24 mouse cellular contexts compared by ENCODE assay signal in genomic region chr12:29877977-29878376, GRCm38 (mm10). TPM values are rescaled to one million over a fixed set of nuclear protein-coding genes. Genes with fewer than 3 reads are reported as not detected.
DNase-seq lines count a peak whose midpoint lies in the region; ATAC-seq and TF ChIP-seq lines count a peak whose summit lies in the region.
"Had no signal": no experiment of that assay in that cellular context is flagged by ENCODE, and none has a peak within 500 bp of the region (broad histone marks: within the 10 kb centered on the region; RNA-seq: fewer than 3 reads in every experiment).

No protein-coding gene starts in this region.

- H3K27me3 ChIP-seq in lung, postnatal 0 days (replicated peaks; ENCODE audit: insufficient read depth, low read length), result no peaks in the 10 kb centered on the region
- H3K27me3 ChIP-seq: hindbrain, embryonic 13.5 days; limb, embryonic 12.5 days; liver, embryonic 15.5 days had no signal

- no peak for ATAC-seq in lung, postnatal 0 days
- ATAC-seq: forebrain, embryonic 16.5 days; intestine, postnatal 0 days; midbrain, embryonic 16.5 days; Patski had no signal

- H3K36me3 ChIP-seq in lung, postnatal 0 days (ENCODE audit: insufficient read depth, low read length), result no peaks in the 10 kb centered on the region
- H3K36me3 ChIP-seq: heart, embryonic 10.5 days; limb, embryonic 12.5 days; liver, embryonic 15.5 days; midbrain, embryonic 10.5 days had no signal

- no peak overlapping the region for H3K4me3 ChIP-seq in lung, postnatal 0 days (ENCODE audit: low read depth, low read length)
- H3K4me3 ChIP-seq: erythroblast, embryonic 14.5 days; heart, embryonic 10.5 days; hindbrain, embryonic 13.5 days; limb, embryonic 12.5 days; liver, embryonic 15.5 days; midbrain, embryonic 10.5 days had no signal

- DNase-seq in kidney, postnatal 4 days, result peak; percentile 7 to 31
- DNase-seq in kidney, adult 11 months, result no peak
- peak; percentile 59 for DNase-seq in cerebellum, adult 11 months
- peak; percentile 58 for DNase-seq in cerebellum, adult 8-10 months
- DNase-seq in cerebellum, postnatal 25 days, result peak; percentile 75 to 77
- no peak for DNase-seq in spleen, adult 18-20 months
- no peak for DNase-seq in lung, postnatal 0 days (ENCODE audit: low spot score)
- DNase-seq: adrenal gland, postnatal 10 days; gastrocnemius, postnatal 10 days; heart, postnatal 36 days; kidney, postnatal 14 days; lung, embryonic 14.5 days; right cerebral cortex, adult 18-20 months; thymus, postnatal 4 days had no signal

- H3K4me1 ChIP-seq in lung, postnatal 0 days (ENCODE audit: insufficient read depth, low read depth, low read length), result no peaks in the 10 kb centered on the region
- H3K4me1 ChIP-seq: limb, embryonic 12.5 days; liver, embryonic 15.5 days had no signal

- no peak for TF ChIP-seq EP300 in lung, postnatal 0 days (IDR thresholded peaks at IDR 0.05)

- H3K9ac ChIP-seq in lung, postnatal 0 days (replicated peaks; ENCODE audit: low read depth), result no peak overlapping the region
- H3K9ac ChIP-seq: hindbrain, embryonic 13.5 days; limb, embryonic 12.5 days; liver, embryonic 15.5 days; lung, embryonic 14.5 days had no signal

- H3K9me3 ChIP-seq in lung, postnatal 0 days (ENCODE audit: low read length), result no peaks in the 10 kb centered on the region
- H3K9me3 ChIP-seq: heart, embryonic 10.5 days; hindbrain, embryonic 13.5 days; limb, embryonic 12.5 days; liver, embryonic 15.5 days; midbrain, embryonic 10.5 days had no signal

- 80% methylated on average over 10 of the region's 10 CpGs for WGBS in lung, postnatal 0 days

- no peak overlapping the region for H3K27ac ChIP-seq in lung, postnatal 0 days (ENCODE audit: low read length)
- H3K27ac ChIP-seq: heart, embryonic 10.5 days; hindbrain, embryonic 13.5 days; limb, embryonic 12.5 days; liver, embryonic 15.5 days; midbrain, embryonic 10.5 days had no signal

- no peak for TF ChIP-seq CTCF in lung, postnatal 0 days (IDR thresholded peaks at IDR 0.05)

- no peak overlapping the region for H3K4me2 ChIP-seq in lung, postnatal 0 days (replicated peaks; ENCODE audit: low read depth, low read length)
- H3K4me2 ChIP-seq: hindbrain, embryonic 13.5 days; limb, embryonic 12.5 days; liver, embryonic 15.5 days; lung, embryonic 14.5 days had no signal

RNA-seq across cellular contexts. Expression of gene Pxdn, which starts 59.4 kb away (rescaled TPM):
- 56.1 and 66.0 TPM in 2 replicates for polyA plus RNA-seq in lung, postnatal 0 days (2015; fragmentation: Nextera tagmentation; extraction: Ambion mirVana)
- polyA plus RNA-seq: erythroblast, embryonic 14.5 days had no signal

Comparison
In these comparisons a context has a peak if more than half of its experiments do, and no peak if none do; other contexts are left out.
1. DNase-seq: peak in kidney, postnatal 4 days (2 of 2), cerebellum, adult 11 months (single experiment), cerebellum, adult 8-10 months (single experiment) and cerebellum, postnatal 25 days (2 of 2); none in kidney, adult 11 months (single experiment), spleen, adult 18-20 months (0 of 2) and lung, postnatal 0 days (single experiment).